Mouse (Mus musculus): Measurements from ENCODE around the gene Gm28360. TPM values are rescaled to one million over a fixed set of nuclear protein-coding genes. Genes with fewer than 3 reads are reported as not detected.

The Gm28360 gene
- total RNA-seq (2023) = not detected in 2 replicates

GRCm38 (mm10) chr1:117829781-117830180, at the start of gene Gm28360:
Gm28360 (plus strand) TSS chr1:117830081.

GRCm38 (mm10) chr1:117780833-117781232, 49.0 kb upstream of the Gm28360 start, which contains the start of gene B020011L13Rik:
B020011L13Rik (plus strand) TSS chr1:117781133.

Other genes starting within 250 kb of the Gm28360 start
- gene Gm28363, start 132.9 kb upstream of the Gm28360 start, total RNA-seq (2023) = not detected in 2 replicates
- not detected in 2 replicates for gene B020011L13Rik, start 48.9 kb upstream of the Gm28360 start, total RNA-seq (2023)
- gene Gm28168, start 97.9 kb downstream of the Gm28360 start, total RNA-seq (2023) = not detected in 2 replicates
- not detected in 2 replicates for gene Gm7145, start 135.9 kb downstream of the Gm28360 start, total RNA-seq (2023)